28 mouse cellular contexts compared by ENCODE assay signal in genomic region chr5:20677246-20677645, GRCm38 (mm10).
DNase-seq lines count a peak whose midpoint lies in the region; ATAC-seq and TF ChIP-seq lines count a peak whose summit lies in the region.
"Had no signal": no experiment of that assay in that cellular context is flagged by ENCODE, and none has a peak within 500 bp of the region (broad histone marks: within the 10 kb centered on the region; RNA-seq: fewer than 3 reads in every experiment).

No protein-coding gene starts in this region.

- H3K27me3 ChIP-seq in forebrain, embryonic 13.5 days = no peaks in the 10 kb centered on the region
- no peaks in the 10 kb centered on the region for H3K27me3 ChIP-seq in forebrain, embryonic 16.5 days (replicated peaks; ENCODE audit: control insufficient read depth, insufficient read depth, low read length)
- no peaks in the 10 kb centered on the region for H3K27me3 ChIP-seq in midbrain, embryonic 12.5 days
- H3K27me3 ChIP-seq in midbrain, embryonic 11.5 days (ENCODE audit: control insufficient read depth, insufficient read depth, low read length) = no peaks in the 10 kb centered on the region
- H3K27me3 ChIP-seq in ES-Bruce4 (ENCODE audit: control insufficient read depth, insufficient read depth, low read length, poor library complexity, severe bottlenecking) = no peaks in the 10 kb centered on the region
- H3K27me3 ChIP-seq in embryonic facial prominence, embryonic 10.5 days (replicated peaks; ENCODE audit: low read depth, poor library complexity, severe bottlenecking) = no peaks in the 10 kb centered on the region
- H3K27me3 ChIP-seq in kidney, embryonic 16.5 days (ENCODE audit: insufficient read depth, low read length) = no peaks in the 10 kb centered on the region
- H3K27me3 ChIP-seq: embryonic facial prominence, embryonic 12.5 days; heart, embryonic 15.5 days; hindbrain, embryonic 12.5 days; intestine, embryonic 15.5 days had no signal

- H3K27ac ChIP-seq in forebrain, embryonic 13.5 days = peak overlapping the region; percentile 44; the same call in 1 of the 2 replicates
- no peak overlapping the region; the same call in 1 of the 2 replicates for H3K27ac ChIP-seq in forebrain, embryonic 16.5 days (ENCODE audit: low read length)
- H3K27ac ChIP-seq in midbrain, embryonic 12.5 days (replicated peaks) = peak overlapping the region; percentile 20; the same call in 1 of the 2 replicates
- no peak overlapping the region for H3K27ac ChIP-seq in midbrain, embryonic 11.5 days (ENCODE audit: low read depth, low read length)
- no peak overlapping the region for H3K27ac ChIP-seq in ES-Bruce4 (ENCODE audit: insufficient read depth, low read length)
- peak overlapping the region; percentile 85; the same call in 1 of the 2 replicates for H3K27ac ChIP-seq in embryonic facial prominence, embryonic 10.5 days (replicated peaks)
- H3K27ac ChIP-seq in kidney, embryonic 16.5 days (ENCODE audit: low read length) = no peak overlapping the region
- H3K27ac ChIP-seq: embryonic facial prominence, embryonic 12.5 days; heart, embryonic 15.5 days; intestine, embryonic 15.5 days; kidney, postnatal 0 days; liver, embryonic 14.5 days; macrophage had no signal

- DNase-seq in midbrain, embryonic 11.5 days (ENCODE audit: low spot score, missing footprints) = no peak
- no peak for DNase-seq in embryonic facial prominence, embryonic 10.5 days (ENCODE audit: low spot score)
- no peak for DNase-seq in layer of hippocampus, postnatal 25 days (ENCODE audit: extremely low spot score in 1 of 2, low spot score in 1 of 2)
- DNase-seq: cerebellum, adult 11 months; cerebellum, adult 9-10 months; cerebellum, postnatal 36 days; gastrocnemius, postnatal 10 days; kidney, adult 2 months; kidney, postnatal 4 days; layer of hippocampus, postnatal 36 days; liver; lung, adult 2 months; lung, postnatal 10 days; right cerebral cortex, postnatal 4 days; thymus, adult 18-20 months; thymus, postnatal 25 days had no signal

- peak; percentile 72; the same call in 1 of the 2 replicates for TF ChIP-seq EP300 in ES-Bruce4 (IDR thresholded peaks at IDR 0.05; ENCODE audit: insufficient read depth, low read depth, low read length)

- H3K36me3 ChIP-seq in forebrain, embryonic 13.5 days (ENCODE audit: poor library complexity, severe bottlenecking) = no peaks in the 10 kb centered on the region
- H3K36me3 ChIP-seq in forebrain, embryonic 16.5 days (ENCODE audit: control insufficient read depth, insufficient read depth) = no peaks in the 10 kb centered on the region
- no peaks in the 10 kb centered on the region for H3K36me3 ChIP-seq in midbrain, embryonic 12.5 days
- no peaks in the 10 kb centered on the region for H3K36me3 ChIP-seq in midbrain, embryonic 11.5 days (ENCODE audit: control insufficient read depth, insufficient read depth, low read length)
- H3K36me3 ChIP-seq in ES-Bruce4 (ENCODE audit: control insufficient read depth, insufficient read depth, low read length, poor library complexity, severe bottlenecking) = no peaks in the 10 kb centered on the region
- no peaks in the 10 kb centered on the region for H3K36me3 ChIP-seq in embryonic facial prominence, embryonic 10.5 days (replicated peaks)
- H3K36me3 ChIP-seq in kidney, embryonic 16.5 days (ENCODE audit: insufficient read depth, low read length) = no peaks in the 10 kb centered on the region
- H3K36me3 ChIP-seq: embryonic facial prominence, embryonic 12.5 days; heart, embryonic 15.5 days; hindbrain, embryonic 12.5 days; intestine, embryonic 15.5 days had no signal

- H3K9ac ChIP-seq in forebrain, embryonic 13.5 days = no peak overlapping the region
- no peak overlapping the region for H3K9ac ChIP-seq in forebrain, embryonic 16.5 days (replicated peaks; ENCODE audit: low read depth, low read length)
- H3K9ac ChIP-seq in midbrain, embryonic 12.5 days (replicated peaks) = no peak overlapping the region
- H3K9ac ChIP-seq in midbrain, embryonic 11.5 days (ENCODE audit: low read length) = no peak overlapping the region
- H3K9ac ChIP-seq in ES-Bruce4 (ENCODE audit: low read depth, poor library complexity, severe bottlenecking) = no peak overlapping the region
- no peak overlapping the region for H3K9ac ChIP-seq in kidney, embryonic 16.5 days (replicated peaks; ENCODE audit: low read length)
- H3K9ac ChIP-seq: embryonic facial prominence, embryonic 12.5 days; heart, embryonic 15.5 days; intestine, embryonic 15.5 days; liver, embryonic 14.5 days had no signal

- H3K4me3 ChIP-seq in forebrain, embryonic 13.5 days = no peak overlapping the region
- no peak overlapping the region for H3K4me3 ChIP-seq in forebrain, embryonic 16.5 days (replicated peaks; ENCODE audit: low read length)
- H3K4me3 ChIP-seq in midbrain, embryonic 12.5 days = no peak overlapping the region
- H3K4me3 ChIP-seq in midbrain, embryonic 11.5 days (ENCODE audit: low read depth, low read length) = no peak overlapping the region
- H3K4me3 ChIP-seq in ES-Bruce4 (ENCODE audit: low read depth, low read length) = no peak overlapping the region
- no peak overlapping the region for H3K4me3 ChIP-seq in embryonic facial prominence, embryonic 10.5 days
- no peak overlapping the region for H3K4me3 ChIP-seq in kidney, embryonic 16.5 days (ENCODE audit: low read length)
- H3K4me3 ChIP-seq: embryonic facial prominence, embryonic 12.5 days; heart, embryonic 15.5 days; hindbrain, embryonic 12.5 days; intestine, embryonic 15.5 days had no signal

- H3K9me3 ChIP-seq in forebrain, embryonic 13.5 days (replicated peaks) = no peaks in the 10 kb centered on the region
- H3K9me3 ChIP-seq in forebrain, embryonic 16.5 days (ENCODE audit: control insufficient read depth, low read length) = no peaks in the 10 kb centered on the region
- H3K9me3 ChIP-seq in midbrain, embryonic 12.5 days = no peaks in the 10 kb centered on the region
- H3K9me3 ChIP-seq in midbrain, embryonic 11.5 days (ENCODE audit: control insufficient read depth, low read length) = no peaks in the 10 kb centered on the region
- no peaks in the 10 kb centered on the region for H3K9me3 ChIP-seq in ES-Bruce4 (replicated peaks; ENCODE audit: control insufficient read depth, insufficient read depth, low read length, poor library complexity, severe bottlenecking)
- no peaks in the 10 kb centered on the region for H3K9me3 ChIP-seq in embryonic facial prominence, embryonic 10.5 days
- H3K9me3 ChIP-seq in kidney, embryonic 16.5 days (ENCODE audit: low read length) = no peaks in the 10 kb centered on the region
- H3K9me3 ChIP-seq: embryonic facial prominence, embryonic 12.5 days; heart, embryonic 15.5 days; hindbrain, embryonic 12.5 days; intestine, embryonic 15.5 days had no signal

- WGBS in forebrain, embryonic 13.5 days = 56% methylated on average over 3 of the region's 3 CpGs
- WGBS in forebrain, embryonic 16.5 days = 65% methylated on average over 3 of the region's 3 CpGs
- 60% methylated on average over 3 of the region's 3 CpGs for WGBS in midbrain, embryonic 12.5 days
- WGBS in midbrain, embryonic 11.5 days = 60% methylated on average over 3 of the region's 3 CpGs
- 54% methylated on average over 3 of the region's 3 CpGs for WGBS in embryonic facial prominence, embryonic 10.5 days
- 71% methylated on average over 3 of the region's 3 CpGs for WGBS in kidney, embryonic 16.5 days

- no peak overlapping the region for H3K4me2 ChIP-seq in forebrain, embryonic 13.5 days
- no peak overlapping the region for H3K4me2 ChIP-seq in forebrain, embryonic 16.5 days (ENCODE audit: low read length)
- no peak overlapping the region for H3K4me2 ChIP-seq in midbrain, embryonic 12.5 days (replicated peaks)
- no peak overlapping the region for H3K4me2 ChIP-seq in midbrain, embryonic 11.5 days
- no peak overlapping the region for H3K4me2 ChIP-seq in kidney, embryonic 16.5 days (replicated peaks; ENCODE audit: low read depth, low read length)
- H3K4me2 ChIP-seq: embryonic facial prominence, embryonic 12.5 days; heart, embryonic 15.5 days; hindbrain, embryonic 12.5 days; intestine, embryonic 15.5 days had no signal

- no peak for TF ChIP-seq CTCF in ES-Bruce4 (IDR thresholded peaks at IDR 0.05; ENCODE audit: low read depth, low read length)

- ATAC-seq in forebrain, embryonic 13.5 days = no peak
- ATAC-seq in forebrain, embryonic 16.5 days = no peak
- ATAC-seq in midbrain, embryonic 12.5 days (ENCODE audit: low FRiP score, low read depth) = no peak
- no peak for ATAC-seq in midbrain, embryonic 11.5 days (ENCODE audit: low FRiP score)
- no peak for ATAC-seq in kidney, embryonic 16.5 days (ENCODE audit: low FRiP score, low TSS enrichment)

- peaks cover 16% of the 10 kb centered on the region for H3K4me1 ChIP-seq in forebrain, embryonic 13.5 days
- peaks cover 10% of the 10 kb centered on the region for H3K4me1 ChIP-seq in forebrain, embryonic 16.5 days (replicated peaks; ENCODE audit: control insufficient read depth, insufficient read depth, low read length)
- H3K4me1 ChIP-seq in midbrain, embryonic 12.5 days = peaks cover 21% of the 10 kb centered on the region
- peaks cover 4% of the 10 kb centered on the region; the same call in 1 of the 2 replicates for H3K4me1 ChIP-seq in midbrain, embryonic 11.5 days (ENCODE audit: control insufficient read depth, insufficient read depth, low read length)
- peaks cover 7% of the 10 kb centered on the region for H3K4me1 ChIP-seq in ES-Bruce4 (ENCODE audit: control insufficient read depth, insufficient read depth, low read length)
- H3K4me1 ChIP-seq in embryonic facial prominence, embryonic 10.5 days = peaks cover 49% of the 10 kb centered on the region
- H3K4me1 ChIP-seq in kidney, embryonic 16.5 days (ENCODE audit: insufficient read depth, low read length) = 0 out of 2 replicates have a peak, but pooled peaks cover 6% of the 10 kb centered on the region
- H3K4me1 ChIP-seq: heart, embryonic 15.5 days had no signal

- no peak for TF ChIP-seq POLR2A in ES-Bruce4 (IDR thresholded peaks at IDR 0.05; ENCODE audit: insufficient read depth, low read length)

Comparison
In these comparisons a context has a peak if more than half of its experiments do, and no peak if none do; other contexts are left out.
1. H3K27ac ChIP-seq: peak in forebrain, embryonic 13.5 days (single experiment), midbrain, embryonic 12.5 days (single experiment) and embryonic facial prominence, embryonic 10.5 days (single experiment); none in forebrain, embryonic 16.5 days (single experiment), midbrain, embryonic 11.5 days (single experiment), ES-Bruce4 (single experiment) and kidney, embryonic 16.5 days (single experiment).